ENCODE assay signal across 21 mouse cellular contexts in genomic region chr3:136763717-136764270, GRCm38 (mm10).
DNase-seq lines count a peak whose midpoint lies in the region; ATAC-seq and TF ChIP-seq lines count a peak whose summit lies in the region.
"Had no signal": no experiment of that assay in that cellular context is flagged by ENCODE, and none has a peak within 500 bp of the region (broad histone marks: within the 10 kb centered on the region; RNA-seq: fewer than 3 reads in every experiment).

No protein-coding gene starts in this region.

- TF ChIP-seq CTCF in layer of hippocampus, adult 2 months (conservative IDR thresholded peaks at IDR 0.05), result no peak

- 28% methylated on average over 5 of the region's 5 CpGs for WGBS in limb, embryonic 15.5 days

- no peak for ATAC-seq in limb, embryonic 15.5 days (ENCODE audit: insufficient number of reproducible peaks, low FRiP score, low TSS enrichment, low read depth)
- ATAC-seq in CD4-positive, CD25-positive, alpha-beta regulatory T cell, adult 4 months, result no peak
- ATAC-seq: hindbrain, postnatal 0 days; liver, postnatal 0 days; midbrain, embryonic 13.5 days had no signal

- H3K4me2 ChIP-seq in limb, embryonic 15.5 days, result no peak overlapping the region
- H3K4me2 ChIP-seq: midbrain, embryonic 13.5 days had no signal

- H3K4me1 ChIP-seq in limb, embryonic 15.5 days, result peaks cover 7% of the 10 kb centered on the region; the same call in 1 of the 2 replicates

- peak in 1 of 2 experiments; percentile 9 for DNase-seq in layer of hippocampus, adult 2 months (ENCODE audit: low spot score in 2 of 2)
- no peak for DNase-seq in layer of hippocampus, adult 8-10 months (ENCODE audit: low spot score in 2 of 2)
- peak; percentile 19 for DNase-seq in embryo, embryonic 9.5 days (ENCODE audit: extremely low spot score)
- DNase-seq in fibroblast of lung, adult 2 months (ENCODE audit: low read depth), result peak; percentile 59
- no peak for DNase-seq in ovary, postnatal 10 days (ENCODE audit: low spot score)
- no peak for DNase-seq in spleen, postnatal 14 days (ENCODE audit: low spot score in 2 of 2)
- DNase-seq: adrenal gland, adult 2 months; cerebellum, postnatal 36 days; heart, postnatal 4 days; kidney, adult 18-20 months; kidney, postnatal 4 days; layer of hippocampus, postnatal 36 days; left cerebral cortex, postnatal 4 days; liver, postnatal 0 days; lung, postnatal 36 days; thymus, postnatal 36 days had no signal

- no peaks in the 10 kb centered on the region for H3K36me3 ChIP-seq in limb, embryonic 15.5 days
- H3K36me3 ChIP-seq: midbrain, embryonic 13.5 days had no signal

- H3K27ac ChIP-seq in layer of hippocampus, adult 2 months, result peak overlapping the region; percentile 32; the same call in 1 of the 2 replicates
- peak overlapping the region; percentile 30; the same call in 1 of the 2 replicates for H3K27ac ChIP-seq in limb, embryonic 15.5 days
- H3K27ac ChIP-seq: hindbrain, postnatal 0 days; midbrain, embryonic 13.5 days had no signal

- H3K9ac ChIP-seq in limb, embryonic 15.5 days, result no peak overlapping the region
- H3K9ac ChIP-seq: liver, postnatal 0 days; midbrain, embryonic 13.5 days had no signal

- no peak overlapping the region for H3K4me3 ChIP-seq in layer of hippocampus, adult 2 months
- no peak overlapping the region for H3K4me3 ChIP-seq in limb, embryonic 15.5 days
- H3K4me3 ChIP-seq: midbrain, embryonic 13.5 days; myocyte had no signal

- H3K27me3 ChIP-seq in limb, embryonic 15.5 days, result no peaks in the 10 kb centered on the region
- H3K27me3 ChIP-seq: midbrain, embryonic 13.5 days had no signal

- no peaks in the 10 kb centered on the region for H3K9me3 ChIP-seq in limb, embryonic 15.5 days
- H3K9me3 ChIP-seq: midbrain, embryonic 13.5 days had no signal

Comparison
In these comparisons a context has a peak if more than half of its experiments do, and no peak if none do; other contexts are left out.
1. DNase-seq: peak in embryo, embryonic 9.5 days (single experiment) and fibroblast of lung, adult 2 months (single experiment); none in layer of hippocampus, adult 8-10 months (0 of 2), ovary, postnatal 10 days (single experiment) and spleen, postnatal 14 days (0 of 2).